Mouse (Mus musculus) E14TG2a.4 (cell line): ENCODE data around the gene Dlg4.

ENCODE experiments used
- CTCF ChIP-seq: conservative IDR thresholded peaks from 2 replicates; pipeline ENCODE4 v1.5.1; 2014; ENCODE audit warnings: low read length
- NANOG ChIP-seq: IDR thresholded peaks from 2 replicates; pipeline ENCODE4 v1.6.1; 2014; ENCODE audit warnings: borderline replicate concordance, low read length, mixed read lengths

GRCm38 (mm10) chr11:70084563-70084962 lies 67.8 kb downstream of the Dlg4 start:
- TF ChIP-seq CTCF (no peak), NANOG (no peak)
